Mouse (Mus musculus): ENCODE data around the gene A730049H05Rik. TPM values are rescaled to one million over a fixed set of nuclear protein-coding genes. Genes with fewer than 3 reads are reported as not detected.

A730049H05Rik gene
- polyA plus RNA-seq, 1 experiment from 2014 or later, result 0.42 TPM

- H3K9me3 ChIP-seq (ENCODE audit: control insufficient read depth, low read length), result no peaks in the 10 kb centered on the region
- H3K4me3 ChIP-seq (ENCODE audit: low read depth, low read length), result no peak overlapping the region
- no peaks in the 10 kb centered on the region for H3K27me3 ChIP-seq (replicated peaks; ENCODE audit: control insufficient read depth, insufficient read depth, low read length)
- no peaks in the 10 kb centered on the region for H3K36me3 ChIP-seq (ENCODE audit: control insufficient read depth, insufficient read depth, low read length)
- no peak overlapping the region for H3K4me2 ChIP-seq (ENCODE audit: low read length)
- no peak overlapping the region for H3K9ac ChIP-seq (ENCODE audit: low read length)
- H3K4me1 ChIP-seq (replicated peaks; ENCODE audit: control insufficient read depth, insufficient read depth, low read length), result no peaks in the 10 kb centered on the region
- H3K27ac ChIP-seq (ENCODE audit: low read depth), result no peak overlapping the region
- WGBS, result 19% methylated on average over 2 of the region's 2 CpGs
- ATAC-seq (replicated peaks; ENCODE audit: low FRiP score, low TSS enrichment, low read depth), result no peak
- DNase-seq (ENCODE audit: low spot score), result no peak
Measured at GRCm38 (mm10) chr6:92842000-92842399, 25.7 kb downstream of the A730049H05Rik start.

GRCm38 (mm10) chr6:92843474-92843873, 27.2 kb downstream of the A730049H05Rik start:
- WGBS, result 86% methylated on average over 2 of the region's 2 CpGs
- H3K9me3 ChIP-seq (ENCODE audit: control insufficient read depth, low read length), result no peaks in the 10 kb centered on the region
- no peak for ATAC-seq (replicated peaks; ENCODE audit: low FRiP score, low TSS enrichment, low read depth)

GRCm38 (mm10) chr6:92845898-92846297, 29.6 kb downstream of the A730049H05Rik start:
- 64% methylated on average over 8 of the region's 8 CpGs for WGBS
- Histone ChIP-seq H3K27ac (ENCODE audit: low read depth) (no peak overlapping the region), H3K9ac (ENCODE audit: low read length) (no peak overlapping the region), H3K4me3 (ENCODE audit: low read depth, low read length) (no peak overlapping the region), H3K36me3 (ENCODE audit: control insufficient read depth, insufficient read depth, low read length) (peaks cover 12% of the 10 kb centered on the region; the same call in 1 of the 2 replicates), H3K4me2 (ENCODE audit: low read length) (no peak overlapping the region), H3K4me1 (replicated peaks; ENCODE audit: control insufficient read depth, insufficient read depth, low read length) (0 out of 2 replicates have a peak, but pooled peaks cover 6% of the 10 kb centered on the region), H3K27me3 (replicated peaks; ENCODE audit: control insufficient read depth, insufficient read depth, low read length) (no peaks in the 10 kb centered on the region), H3K9me3 (ENCODE audit: control insufficient read depth, low read length) (no peaks in the 10 kb centered on the region)
- no peak for ATAC-seq (replicated peaks; ENCODE audit: low FRiP score, low TSS enrichment, low read depth)
- DNase-seq (ENCODE audit: low spot score), result no peak

More at GRCm38 (mm10) chr6:92843474-92843873, 27.2 kb downstream of the A730049H05Rik start:
- H3K36me3 ChIP-seq (ENCODE audit: control insufficient read depth, insufficient read depth, low read length), result peaks cover 5% of the 10 kb centered on the region; the same call in 1 of the 2 replicates
- no peaks in the 10 kb centered on the region for H3K27me3 ChIP-seq (replicated peaks; ENCODE audit: control insufficient read depth, insufficient read depth, low read length)
- no peak overlapping the region for H3K4me3 ChIP-seq (ENCODE audit: low read depth, low read length)
- H3K4me1 ChIP-seq (replicated peaks; ENCODE audit: control insufficient read depth, insufficient read depth, low read length), result no peaks in the 10 kb centered on the region
- no peak overlapping the region for H3K4me2 ChIP-seq (ENCODE audit: low read length)
- no peak overlapping the region for H3K27ac ChIP-seq (ENCODE audit: low read depth)
- no peak overlapping the region for H3K9ac ChIP-seq (ENCODE audit: low read length)
- DNase-seq (ENCODE audit: low spot score), result no peak

GRCm38 (mm10) chr6:92846614-92847013, 30.3 kb downstream of the A730049H05Rik start:
- H3K4me1 ChIP-seq (replicated peaks; ENCODE audit: control insufficient read depth, insufficient read depth, low read length), result 0 out of 2 replicates have a peak, but pooled peaks cover 6% of the 10 kb centered on the region
- no peaks in the 10 kb centered on the region for H3K27me3 ChIP-seq (replicated peaks; ENCODE audit: control insufficient read depth, insufficient read depth, low read length)
- H3K36me3 ChIP-seq (ENCODE audit: control insufficient read depth, insufficient read depth, low read length), result peaks cover 12% of the 10 kb centered on the region; the same call in 1 of the 2 replicates
- no peak overlapping the region for H3K4me2 ChIP-seq (ENCODE audit: low read length)
- no peak overlapping the region for H3K27ac ChIP-seq (ENCODE audit: low read depth)
- no peak overlapping the region for H3K4me3 ChIP-seq (ENCODE audit: low read depth, low read length)
- no peak for ATAC-seq (replicated peaks; ENCODE audit: low FRiP score, low TSS enrichment, low read depth)
- WGBS, result 70% methylated on average over 4 of the region's 4 CpGs
- H3K9ac ChIP-seq (ENCODE audit: low read length), result no peak overlapping the region
- H3K9me3 ChIP-seq (ENCODE audit: control insufficient read depth, low read length), result no peaks in the 10 kb centered on the region
- no peak for DNase-seq (ENCODE audit: low spot score)

GRCm38 (mm10) chr6:92849208-92849607, 32.9 kb downstream of the A730049H05Rik start:
- Histone ChIP-seq H3K27ac (ENCODE audit: low read depth) (no peak overlapping the region), H3K4me3 (ENCODE audit: low read depth, low read length) (no peak overlapping the region), H3K27me3 (replicated peaks; ENCODE audit: control insufficient read depth, insufficient read depth, low read length) (no peaks in the 10 kb centered on the region), H3K4me1 (replicated peaks; ENCODE audit: control insufficient read depth, insufficient read depth, low read length) (0 out of 2 replicates have a peak, but pooled peaks cover 6% of the 10 kb centered on the region), H3K4me2 (ENCODE audit: low read length) (no peak overlapping the region), H3K9me3 (ENCODE audit: control insufficient read depth, low read length) (no peaks in the 10 kb centered on the region), H3K9ac (ENCODE audit: low read length) (no peak overlapping the region), H3K36me3 (ENCODE audit: control insufficient read depth, insufficient read depth, low read length) (peaks cover 14% of the 10 kb centered on the region; the same call in 1 of the 2 replicates)
- no peak for DNase-seq (ENCODE audit: low spot score)
- WGBS, result 93% methylated on average over 9 of the region's 9 CpGs
- no peak for ATAC-seq (replicated peaks; ENCODE audit: low FRiP score, low TSS enrichment, low read depth)

- Histone ChIP-seq H3K9me3 (ENCODE audit: control insufficient read depth, low read length) (no peaks in the 10 kb centered on the region), H3K27me3 (replicated peaks; ENCODE audit: control insufficient read depth, insufficient read depth, low read length) (no peaks in the 10 kb centered on the region), H3K4me1 (replicated peaks; ENCODE audit: control insufficient read depth, insufficient read depth, low read length) (0 out of 2 replicates have a peak, but pooled peaks cover 6% of the 10 kb centered on the region), H3K4me3 (ENCODE audit: low read depth, low read length) (no peak overlapping the region), H3K27ac (ENCODE audit: low read depth) (no peak overlapping the region), H3K9ac (ENCODE audit: low read length) (no peak overlapping the region), H3K4me2 (ENCODE audit: low read length) (no peak overlapping the region), H3K36me3 (ENCODE audit: control insufficient read depth, insufficient read depth, low read length) (peaks cover 14% of the 10 kb centered on the region; the same call in 1 of the 2 replicates)
- ATAC-seq (replicated peaks; ENCODE audit: low FRiP score, low TSS enrichment, low read depth) (no peak; the same call in 1 of the 2 replicates), DNase-seq (ENCODE audit: low spot score) (no peak)
- 42% methylated on average over 5 of the region's 5 CpGs for WGBS
Measured at GRCm38 (mm10) chr6:92850250-92850649, 34.0 kb downstream of the A730049H05Rik start.

- no peak overlapping the region for H3K27ac ChIP-seq (ENCODE audit: low read depth)
- no peak overlapping the region for H3K4me3 ChIP-seq (ENCODE audit: low read depth, low read length)
- H3K9me3 ChIP-seq (ENCODE audit: control insufficient read depth, low read length), result no peaks in the 10 kb centered on the region
- no peak overlapping the region for H3K4me2 ChIP-seq (ENCODE audit: low read length)
- H3K36me3 ChIP-seq (ENCODE audit: control insufficient read depth, insufficient read depth, low read length), result peaks cover 24% of the 10 kb centered on the region
- 0 out of 2 replicates have a peak, but pooled peaks cover 6% of the 10 kb centered on the region for H3K4me1 ChIP-seq (replicated peaks; ENCODE audit: control insufficient read depth, insufficient read depth, low read length)
- 67% methylated on average over 4 of the region's 4 CpGs for WGBS
- no peak for DNase-seq (ENCODE audit: low spot score)
- H3K27me3 ChIP-seq (replicated peaks; ENCODE audit: control insufficient read depth, insufficient read depth, low read length), result no peaks in the 10 kb centered on the region
- no peak for ATAC-seq (replicated peaks; ENCODE audit: low FRiP score, low TSS enrichment, low read depth)
- no peak overlapping the region for H3K9ac ChIP-seq (ENCODE audit: low read length)
Measured at GRCm38 (mm10) chr6:92854873-92855272, 38.6 kb downstream of the A730049H05Rik start.

- no peak for ATAC-seq (replicated peaks; ENCODE audit: low FRiP score, low TSS enrichment, low read depth)
- no peak overlapping the region for H3K27ac ChIP-seq (ENCODE audit: low read depth)
- no peaks in the 10 kb centered on the region for H3K27me3 ChIP-seq (replicated peaks; ENCODE audit: control insufficient read depth, insufficient read depth, low read length)
- H3K4me1 ChIP-seq (replicated peaks; ENCODE audit: control insufficient read depth, insufficient read depth, low read length), result no peaks in the 10 kb centered on the region
- no peak overlapping the region for H3K4me3 ChIP-seq (ENCODE audit: low read depth, low read length)
- no peak for DNase-seq (ENCODE audit: low spot score)
- no peak overlapping the region for H3K4me2 ChIP-seq (ENCODE audit: low read length)
- H3K36me3 ChIP-seq (ENCODE audit: control insufficient read depth, insufficient read depth, low read length), result peaks cover 21% of the 10 kb centered on the region
- H3K9me3 ChIP-seq (ENCODE audit: control insufficient read depth, low read length), result no peaks in the 10 kb centered on the region
- no peak overlapping the region for H3K9ac ChIP-seq (ENCODE audit: low read length)
- 89% methylated on average over 13 of the region's 13 CpGs for WGBS
Measured at GRCm38 (mm10) chr6:92857761-92858160, 41.5 kb downstream of the A730049H05Rik start.

All from intestine, embryonic 14.5 days (tissue).